Mouse (Mus musculus) retina, postnatal 1 day (tissue): ENCODE results near the gene Ttc9b.

ENCODE experiments used
- DNase-seq: peaks from one replicate; pipeline ENCODE4 v3.0.0-alpha.2; 2012

Gene Ttc9b

GRCm38 (mm10) chr7:27688815-27689612 is 35.3 kb downstream of the Ttc9b start, which contains the start of gene Zfp607b:
Zfp607b (plus strand) TSS chr7:27689340.
- DNase-seq: peak; percentile 98

DNA sequence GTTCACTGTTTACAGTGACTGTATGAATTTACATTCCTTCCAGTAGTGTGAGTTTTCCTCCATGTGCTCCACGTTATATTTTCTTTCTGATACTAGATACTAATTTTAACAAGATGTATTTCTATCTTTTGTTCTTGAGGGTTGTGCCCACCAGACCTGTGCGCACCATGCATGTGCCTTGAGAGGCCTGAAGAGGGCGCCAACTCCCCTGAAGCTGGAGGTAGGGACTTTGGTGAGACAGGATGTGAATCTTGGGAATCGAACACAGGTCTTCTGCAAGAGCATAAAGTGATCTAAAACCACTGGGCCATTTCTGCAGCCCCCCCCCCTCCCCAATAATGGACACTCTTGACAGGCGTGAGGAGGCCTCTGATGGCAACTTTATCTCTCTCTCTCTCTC is 37.4 kb downstream of the Ttc9b start:
- DNase-seq: peak; percentile 56

DNA sequence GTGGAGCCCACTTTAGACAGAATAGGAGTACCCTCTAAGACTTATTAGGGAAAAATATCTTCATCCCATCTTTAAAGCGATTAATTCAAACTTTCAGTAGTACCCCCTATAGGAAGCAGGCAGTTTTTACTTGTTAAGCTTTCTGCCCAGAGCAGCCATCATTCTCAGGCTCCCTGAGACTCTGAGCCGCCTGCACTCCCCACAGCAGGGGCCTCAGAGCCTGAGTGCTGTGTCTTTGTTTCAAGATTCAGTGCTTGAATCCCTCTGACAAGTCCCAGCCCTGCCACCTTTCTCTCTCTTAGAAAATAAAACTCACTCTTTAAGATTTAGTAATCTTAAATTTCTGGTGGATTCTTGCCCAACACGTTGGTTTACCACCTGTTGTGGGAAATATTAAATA is 43.0 kb downstream of the Ttc9b start:
- DNase-seq: no peak
